Mouse (Mus musculus) limb, embryonic 12.5 days (tissue): ENCODE results near the gene Nbr1. TPM values are rescaled to one million over a fixed set of nuclear protein-coding genes. Genes with fewer than 3 reads are reported as not detected.

Experiments
- ATAC-seq: fragments of 200-750 bp; cut with Nextera tagmentation; 2 replicates; pipeline ENCODE4 v1.8.0; 2017; ENCODE audit warnings: low read depth, moderate TSS enrichment; ENCODE audit not compliant: insufficient number of reproducible peaks, insufficient read depth, low FRiP score, low TSS enrichment
- H3K27ac ChIP-seq: fragments of 300-500 bp; sonication (generic); 2 replicates; pipeline ENCODE4 v1.5.1; 2016; ENCODE audit warnings: mild to moderate bottlenecking, moderate library complexity
- H3K27me3 ChIP-seq: fragments of 300-500 bp; sonication (generic); 2 replicates; pipeline ENCODE4 v1.6.1; 2016; ENCODE audit warnings: mild to moderate bottlenecking, moderate library complexity
- H3K36me3 ChIP-seq: fragments of 300-500 bp; sonication (generic); 2 replicates; pipeline ENCODE4 v1.6.1; 2016; ENCODE audit warnings: mild to moderate bottlenecking, moderate library complexity
- H3K4me1 ChIP-seq: fragments of 300-500 bp; sonication (generic); replicated peaks from 2 replicates; pipeline ENCODE4 v1.6.1; 2016
- H3K4me2 ChIP-seq: fragments of 300-500 bp; sonication (generic); 2 replicates; pipeline ENCODE4 v1.6.1; 2016; ENCODE audit warnings: mild to moderate bottlenecking, moderate library complexity
- H3K4me3 ChIP-seq: fragments of 300-500 bp; sonication (generic); replicated peaks from 2 replicates; pipeline ENCODE4 v1.5.1; 2016; ENCODE audit warnings: mild to moderate bottlenecking
- H3K9ac ChIP-seq: fragments of 300-500 bp; sonication (generic); replicated peaks from 2 replicates; pipeline ENCODE4 v1.6.1; 2016; ENCODE audit warnings: mild to moderate bottlenecking, moderate library complexity
- H3K9me3 ChIP-seq: fragments of 300-500 bp; sonication (generic); 2 replicates; pipeline ENCODE4 v1.6.1; 2016; ENCODE audit warnings: mild to moderate bottlenecking, moderate library complexity
- WGBS: fragments of 180-500 bp; shearing (Covaris S2); methylation state at CpG from one replicate; pipeline ENCODE4 v1.1.7; 2016; 5-methylcytosine and 5-hydroxymethylcytosine counted together
- polyA plus RNA-seq: library from polyadenylated mRNA; unstranded; fragments of >200 nt; fragmentation: Nextera tagmentation; extraction: Ambion mirVana; gene quantifications from 2 replicates; pipeline ENCODE4 v1.2.1, GENCODE M21; 2016

Nbr1 gene
- polyA plus RNA-seq, 1 experiment from 2014 or later = 83.8 TPM

DNA sequence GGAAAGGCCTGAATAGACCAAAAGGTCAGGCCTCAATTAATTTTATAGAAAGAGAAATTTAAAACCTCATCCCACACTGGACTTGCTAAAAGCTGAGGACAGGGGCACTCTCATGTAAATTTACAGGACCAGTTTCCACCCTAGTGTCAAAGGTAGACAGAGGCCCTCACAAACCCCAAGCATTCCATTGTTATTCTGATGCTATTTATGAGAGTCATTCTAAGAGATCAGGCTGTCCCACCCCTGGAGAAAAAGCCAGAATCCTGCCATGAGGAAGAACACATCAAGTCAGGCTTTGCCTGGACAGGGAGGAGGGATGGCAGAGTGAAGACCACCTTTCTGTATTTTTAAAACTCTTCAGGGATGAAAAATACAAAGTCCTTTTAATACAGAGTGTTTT, 3.4 kb upstream of the Nbr1 start:
- Histone ChIP-seq H3K4me2 (no peak overlapping the region), H3K9me3 (no peaks in the 10 kb centered on the region), H3K9ac (no peak overlapping the region), H3K4me1 (peaks cover 11% of the 10 kb centered on the region), H3K36me3 (peaks cover 32% of the 10 kb centered on the region), H3K27me3 (no peaks in the 10 kb centered on the region), H3K27ac (no peak overlapping the region), H3K4me3 (no peak overlapping the region)
- ATAC-seq = no peak

DNA sequence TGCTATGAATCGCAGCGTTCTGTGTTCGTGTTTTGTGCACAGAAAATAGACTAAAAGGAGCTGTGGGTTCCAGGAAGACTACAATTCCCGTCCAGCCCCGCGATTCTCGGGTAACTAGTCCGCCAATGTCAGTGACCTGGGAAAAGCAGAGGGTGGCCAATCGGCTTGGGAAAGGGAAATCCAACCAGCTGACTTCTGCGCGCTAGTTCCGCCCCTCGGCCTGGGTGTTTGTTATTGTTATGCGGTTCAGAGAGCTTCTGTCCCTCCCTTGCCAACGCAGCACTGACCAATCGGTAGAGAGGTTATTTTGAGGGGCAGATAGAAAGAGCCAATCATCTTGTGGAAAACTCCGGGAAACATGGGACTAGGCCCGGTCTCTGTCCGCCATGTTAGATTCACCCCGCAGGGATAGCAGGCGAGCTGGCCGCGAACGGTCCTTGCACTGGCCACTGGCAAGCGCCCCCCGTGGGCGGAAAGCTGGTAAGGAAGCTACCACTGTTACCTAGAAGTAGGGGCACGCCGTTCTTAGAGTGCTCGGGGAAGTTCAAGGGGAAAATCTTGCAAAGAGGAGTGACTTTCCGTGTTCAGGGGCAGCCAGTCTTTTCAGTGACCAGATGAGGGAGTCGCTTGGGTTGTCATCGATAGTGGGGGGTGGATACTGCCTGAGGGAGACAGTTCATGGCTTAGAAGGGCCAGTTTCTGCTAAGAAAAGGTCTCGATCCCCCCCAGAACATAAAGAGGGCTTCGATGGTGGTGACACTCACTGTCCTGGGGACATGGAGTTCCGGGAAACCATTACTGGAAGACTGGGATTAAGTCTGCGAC, 739 bp downstream of the Nbr1 start:
- no peaks in the 10 kb centered on the region for H3K27me3 ChIP-seq
- under 1% methylated on average over 37 of the region's 37 CpGs for WGBS
- peak overlapping the region; percentile 77 for H3K4me3 ChIP-seq
- peak overlapping the region; percentile 89 for H3K27ac ChIP-seq
- peak overlapping the region; percentile 85 for H3K4me2 ChIP-seq
- ATAC-seq = peak; percentile 97
- no peaks in the 10 kb centered on the region for H3K9me3 ChIP-seq
- H3K36me3 ChIP-seq = peaks cover 41% of the 10 kb centered on the region
- H3K4me1 ChIP-seq = peaks cover 28% of the 10 kb centered on the region
- H3K9ac ChIP-seq = peak overlapping the region; percentile 80

DNA sequence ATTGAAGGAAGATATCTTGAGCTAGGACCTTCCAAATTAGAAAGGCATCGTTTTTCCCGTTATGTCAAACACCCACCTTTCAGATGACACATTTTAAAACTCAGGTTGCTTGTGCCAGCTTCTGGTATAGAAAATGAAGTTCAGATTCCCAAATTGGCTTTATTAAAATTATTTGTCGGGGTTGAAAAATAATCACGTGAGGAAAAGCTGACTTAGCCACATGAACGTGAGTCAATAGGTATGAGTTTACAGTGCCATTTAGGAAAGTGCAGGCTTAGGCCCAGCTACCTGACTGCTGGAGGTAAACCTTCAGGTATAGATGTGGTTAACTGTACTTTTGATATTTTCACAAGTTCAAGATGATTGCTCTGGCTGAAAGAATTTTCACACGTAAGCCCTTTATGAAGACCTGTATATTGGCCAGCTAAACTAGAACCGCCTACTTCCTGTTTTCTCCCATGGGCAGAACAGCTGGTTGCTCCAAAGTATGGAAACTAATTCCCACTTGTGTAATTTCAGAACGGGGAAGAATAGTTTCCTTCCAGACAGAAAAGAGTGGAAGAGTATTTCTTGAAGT, 1.5 kb downstream of the Nbr1 start:
- peak overlapping the region; percentile 85 for H3K4me2 ChIP-seq
- no peaks in the 10 kb centered on the region for H3K27me3 ChIP-seq
- peak overlapping the region; percentile 89 for H3K27ac ChIP-seq
- WGBS = 14% methylated on average over 8 of the region's 8 CpGs
- H3K36me3 ChIP-seq = peaks cover 41% of the 10 kb centered on the region
- H3K4me3 ChIP-seq = peak overlapping the region; percentile 77
- H3K4me1 ChIP-seq = peaks cover 28% of the 10 kb centered on the region
- H3K9me3 ChIP-seq = no peaks in the 10 kb centered on the region
- H3K9ac ChIP-seq = peak overlapping the region; percentile 80
- ATAC-seq = no peak

DNA sequence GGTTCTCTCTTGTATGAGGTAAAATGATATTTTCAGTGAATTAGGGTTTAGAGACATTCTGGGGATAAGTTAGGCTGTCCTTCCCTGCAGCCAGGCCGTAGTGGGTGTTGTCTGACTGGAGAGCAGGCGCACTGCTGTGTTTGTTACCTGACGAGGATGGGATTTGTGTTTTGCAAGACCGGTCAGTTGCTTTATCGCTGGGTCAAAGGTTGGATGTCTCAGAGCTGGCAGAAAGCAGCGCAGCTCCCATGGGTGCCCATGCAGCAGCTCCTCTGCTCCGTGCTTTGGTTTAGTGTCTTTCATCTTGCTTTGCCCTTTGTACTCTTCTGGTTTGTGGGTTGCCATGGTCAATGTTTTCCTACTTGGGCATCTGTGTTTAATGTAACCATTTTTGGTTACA, 4.6 kb downstream of the Nbr1 start:
- no peak for ATAC-seq
- H3K4me3 ChIP-seq = no peak overlapping the region
- H3K4me2 ChIP-seq = no peak overlapping the region
- H3K4me1 ChIP-seq = peaks cover 20% of the 10 kb centered on the region
- no peaks in the 10 kb centered on the region for H3K27me3 ChIP-seq
- H3K9me3 ChIP-seq = no peaks in the 10 kb centered on the region
- 92% methylated on average over 7 of the region's 7 CpGs for WGBS
- no peak overlapping the region for H3K27ac ChIP-seq
- peaks cover 62% of the 10 kb centered on the region for H3K36me3 ChIP-seq
- H3K9ac ChIP-seq = no peak overlapping the region

DNA sequence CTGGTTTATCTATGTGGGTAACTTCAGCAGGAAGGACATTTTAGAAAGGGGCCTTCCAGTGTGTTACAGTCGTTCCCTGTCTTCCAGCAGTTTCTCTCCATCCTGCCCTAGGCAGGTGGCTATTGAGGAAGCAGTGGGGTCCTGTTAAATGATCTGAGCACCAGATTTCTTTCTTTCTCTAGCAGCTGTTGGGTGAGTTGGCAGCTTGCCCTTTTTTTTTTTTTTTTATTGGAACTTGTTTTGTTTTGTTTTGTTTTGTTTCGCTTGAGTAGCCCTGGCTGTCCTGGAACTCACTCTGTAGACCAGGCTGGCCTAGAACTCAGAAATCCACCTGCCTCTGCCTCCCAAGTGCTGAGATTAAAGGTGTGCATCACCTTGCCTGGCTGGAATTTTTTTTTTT, 5.0 kb downstream of the Nbr1 start:
- H3K36me3 ChIP-seq = peaks cover 63% of the 10 kb centered on the region
- H3K4me1 ChIP-seq = peaks cover 20% of the 10 kb centered on the region
- H3K9ac ChIP-seq = no peak overlapping the region
- no peak overlapping the region for H3K4me3 ChIP-seq
- WGBS = 90% methylated on average over 2 of the region's 2 CpGs
- no peak overlapping the region for H3K27ac ChIP-seq
- no peak for ATAC-seq
- no peak overlapping the region for H3K4me2 ChIP-seq
- no peaks in the 10 kb centered on the region for H3K27me3 ChIP-seq
- H3K9me3 ChIP-seq = no peaks in the 10 kb centered on the region

DNA sequence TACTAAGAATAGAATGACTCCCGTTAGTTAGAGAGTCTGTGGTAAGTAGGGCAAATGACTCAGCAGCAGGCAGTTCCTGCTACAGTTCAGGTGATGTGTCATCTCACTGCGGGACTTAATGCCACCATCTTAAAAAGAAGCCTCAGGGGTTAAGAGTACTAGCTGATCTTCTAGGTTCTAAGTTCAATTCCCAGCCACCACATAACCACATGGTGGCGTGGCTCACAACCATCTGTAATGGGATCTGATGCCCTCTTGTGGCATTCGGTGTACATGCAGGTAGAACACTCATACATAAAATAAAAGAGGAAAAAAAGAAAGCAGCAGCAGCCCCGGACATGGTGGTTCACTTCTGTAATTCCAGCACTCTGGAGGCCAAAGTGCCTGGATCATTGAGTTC, 10.4 kb downstream of the Nbr1 start:
- WGBS = 42% methylated on average over 5 of the region's 5 CpGs
- Histone ChIP-seq H3K27ac (no peak overlapping the region), H3K27me3 (no peaks in the 10 kb centered on the region), H3K36me3 (peaks cover 85% of the 10 kb centered on the region), H3K9me3 (no peaks in the 10 kb centered on the region), H3K9ac (no peak overlapping the region), H3K4me3 (no peak overlapping the region), H3K4me2 (no peak overlapping the region), H3K4me1 (no peaks in the 10 kb centered on the region)
- ATAC-seq = no peak

DNA sequence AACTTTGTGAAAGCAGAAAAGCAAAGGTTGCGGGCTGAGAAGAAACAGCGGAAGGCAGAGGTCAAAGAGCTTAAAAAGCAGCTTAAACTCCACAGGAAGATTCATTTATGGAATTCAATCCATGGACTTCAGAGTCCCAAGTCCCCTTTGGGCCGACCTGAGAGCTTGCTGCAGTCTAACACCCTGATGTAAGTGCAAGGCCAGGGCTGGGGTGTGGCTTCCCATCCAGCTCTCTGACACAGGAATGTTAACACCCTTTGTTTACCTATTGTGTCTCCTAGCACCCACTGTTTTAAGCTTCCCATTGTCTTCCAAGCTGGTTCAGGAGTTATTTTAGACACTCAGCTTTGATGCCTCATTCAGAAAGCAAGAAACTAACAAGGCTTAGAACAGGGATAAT, 16.5 kb downstream of the Nbr1 start:
- H3K4me1 ChIP-seq = no peaks in the 10 kb centered on the region
- H3K9ac ChIP-seq = no peak overlapping the region
- no peak overlapping the region for H3K27ac ChIP-seq
- H3K4me2 ChIP-seq = no peak overlapping the region
- ATAC-seq = no peak
- no peak overlapping the region for H3K4me3 ChIP-seq
- no peaks in the 10 kb centered on the region for H3K9me3 ChIP-seq
- H3K27me3 ChIP-seq = no peaks in the 10 kb centered on the region
- WGBS = 88% methylated on average over 3 of the region's 3 CpGs
- H3K36me3 ChIP-seq = peaks cover 92% of the 10 kb centered on the region

DNA sequence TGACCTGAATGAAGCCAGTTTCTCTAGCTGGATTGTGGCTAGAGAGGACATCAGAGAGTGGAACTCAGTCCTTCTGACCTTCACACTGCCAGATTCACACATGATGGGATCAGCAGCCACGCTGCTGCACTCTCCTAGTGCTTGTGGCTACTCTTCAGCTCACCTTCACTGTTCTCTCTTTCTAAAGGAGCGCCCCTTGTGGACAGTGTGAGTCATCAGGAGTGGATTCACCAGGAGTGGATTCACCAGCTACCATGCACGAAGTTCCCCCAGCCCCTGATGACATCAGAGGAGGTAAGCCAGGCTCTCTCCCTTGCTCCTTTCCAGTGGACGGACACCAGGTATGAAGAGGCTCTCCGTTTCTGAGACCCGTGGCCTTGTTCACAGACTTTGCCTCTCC, 24.2 kb downstream of the Nbr1 start:
- Histone ChIP-seq H3K36me3 (peaks cover 98% of the 10 kb centered on the region), H3K4me1 (no peaks in the 10 kb centered on the region), H3K27ac (no peak overlapping the region), H3K4me2 (no peak overlapping the region), H3K9me3 (no peaks in the 10 kb centered on the region), H3K9ac (no peak overlapping the region), H3K27me3 (no peaks in the 10 kb centered on the region), H3K4me3 (no peak overlapping the region)
- WGBS = 74% methylated on average over 6 of the region's 6 CpGs
- ATAC-seq = no peak

DNA sequence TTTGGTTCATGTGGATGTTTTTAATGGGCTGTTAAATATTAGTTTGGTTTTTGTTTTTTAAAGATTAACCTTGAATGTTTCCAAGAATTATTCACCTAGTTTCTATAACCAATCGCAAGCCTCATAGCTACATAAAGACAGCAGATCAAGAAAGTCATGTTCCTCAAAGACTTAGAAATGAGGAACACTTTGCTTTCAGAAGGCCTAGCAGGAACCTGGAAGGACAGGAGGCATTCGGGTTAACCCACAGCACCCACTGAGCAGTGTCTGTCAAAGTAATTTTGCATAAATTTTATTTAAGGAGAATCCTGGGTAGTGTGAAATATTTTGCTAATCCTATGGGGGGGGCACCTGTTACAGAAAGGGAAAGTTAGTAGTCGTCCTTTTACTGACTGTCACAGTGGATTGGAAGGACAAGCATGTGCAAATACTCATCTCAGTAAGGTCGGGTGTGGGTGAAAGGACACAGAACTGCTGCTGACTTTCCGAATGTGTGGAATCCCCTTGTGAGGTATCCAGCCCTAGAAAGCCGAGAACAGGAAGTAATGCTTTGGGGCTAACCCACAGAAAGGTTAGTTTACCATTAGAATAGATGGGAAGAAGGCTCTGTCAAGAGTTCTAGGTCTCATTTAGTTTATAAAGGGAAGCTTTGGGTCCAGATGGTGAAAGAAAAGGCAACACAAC, 29.3 kb downstream of the Nbr1 start:
- WGBS = 75% methylated on average over 6 of the region's 6 CpGs
- H3K4me2 ChIP-seq = no peak overlapping the region
- no peak for ATAC-seq
- H3K36me3 ChIP-seq = peaks cover 51% of the 10 kb centered on the region
- H3K9ac ChIP-seq = no peak overlapping the region
- no peaks in the 10 kb centered on the region for H3K9me3 ChIP-seq
- H3K27ac ChIP-seq = no peak overlapping the region
- no peaks in the 10 kb centered on the region for H3K27me3 ChIP-seq
- H3K4me3 ChIP-seq = no peak overlapping the region
- peaks cover 9% of the 10 kb centered on the region for H3K4me1 ChIP-seq

DNA sequence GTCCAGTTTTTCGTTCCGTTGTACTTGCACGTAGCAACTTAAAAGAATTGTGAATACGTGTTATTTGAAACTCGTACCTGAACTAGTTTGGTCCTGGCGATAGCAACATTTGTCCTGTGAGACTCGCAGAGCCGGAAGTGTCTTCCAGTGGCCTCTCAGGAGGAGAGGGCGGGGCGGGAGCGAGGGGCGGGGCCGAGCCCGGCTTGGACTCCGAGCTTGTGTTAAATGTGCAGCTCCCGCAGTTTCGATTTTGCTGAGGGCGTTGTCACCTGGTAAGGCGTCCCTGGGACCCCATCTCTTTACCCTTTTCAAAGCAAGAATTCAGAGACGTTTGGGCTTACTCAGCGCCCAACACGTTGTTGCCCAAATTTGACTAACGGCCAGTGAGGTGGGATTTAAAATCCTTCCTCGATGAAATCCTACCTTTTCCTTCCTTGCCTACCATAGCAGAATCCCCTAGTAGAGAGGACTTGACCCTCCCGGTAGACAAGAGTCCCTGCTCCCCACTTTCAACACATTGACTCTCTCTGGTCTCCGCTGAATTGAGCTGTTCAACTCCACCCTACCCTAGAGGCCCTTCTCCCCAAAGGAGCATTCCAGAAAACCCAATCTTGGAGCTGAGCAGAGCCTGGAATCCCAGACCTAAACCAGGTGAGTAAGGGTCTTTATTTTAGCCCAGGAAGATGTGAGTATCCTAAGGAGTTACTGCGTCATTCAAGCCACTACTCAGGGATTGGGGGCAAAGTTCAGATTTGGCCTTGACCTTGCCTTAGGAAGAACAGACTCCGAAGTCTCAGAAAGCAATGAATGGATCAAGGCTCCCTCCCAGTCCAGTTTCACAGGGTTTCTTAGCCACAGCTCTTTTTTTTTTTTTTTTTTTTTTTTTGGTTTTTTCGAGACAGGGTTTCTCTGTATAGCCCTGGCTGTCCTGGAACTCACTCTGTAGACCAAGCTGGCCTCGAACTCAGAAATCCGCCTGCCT, 30.4 kb downstream of the Nbr1 start, which contains the start of gene Tmem106a:
TSS of gene Tmem106a (plus strand) at position 189 of the 982 bp plus-strand sequence.
- 19% methylated on average over 30 of the region's 31 CpGs for WGBS
- H3K9me3 ChIP-seq = no peaks in the 10 kb centered on the region
- no peak for ATAC-seq

More for the DNA sequence above, 30.4 kb downstream of the Nbr1 start, which contains the start of gene Tmem106a:
- Histone ChIP-seq H3K27ac (no peak within 1 kb of the TSS), H3K36me3 (peaks cover 43% of the 10 kb centered on the region), H3K4me3 (peak within 1 kb of the TSS; percentile 39), H3K4me2 (peak within 1 kb of the TSS; percentile 59), H3K4me1 (peaks cover 9% of the 10 kb centered on the region), H3K27me3 (no peaks in the 10 kb centered on the region), H3K9ac (peak within 1 kb of the TSS; percentile 52)
